Mouse (Mus musculus) MN1 (cell line): ENCODE data around the gene Psat1.
A peak's percentile ranks its signal among the peaks of the same experiment; 100 is the strongest.

Experiments
- DNase-seq: peaks from one replicate; pipeline ENCODE4 v3.0.0-alpha.2; 2016; ENCODE audit warnings: low spot score

Gene Psat1

DNA sequence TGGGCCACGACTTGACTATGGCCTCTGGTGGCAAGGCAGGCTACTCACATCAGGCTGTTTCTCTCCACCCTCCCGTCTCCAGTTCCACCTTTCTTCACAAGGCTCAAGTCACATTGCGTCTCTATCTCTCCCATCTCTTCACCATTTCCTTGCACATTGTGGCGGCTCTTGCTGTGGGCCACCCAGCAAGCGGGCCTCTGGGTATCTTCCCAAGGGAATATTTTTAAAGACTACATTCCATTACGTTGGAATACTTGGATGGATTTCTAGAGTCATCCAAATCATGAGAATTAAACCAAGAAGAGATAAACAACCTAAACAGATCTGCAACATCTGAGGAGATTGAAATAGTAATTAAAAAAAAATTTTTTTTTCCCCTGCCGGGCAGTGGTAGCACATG, at the start of gene Psat1:
Gene Psat1 (minus strand): TSS at position 101 of the 400 bp plus-strand sequence.
- no peak for DNase-seq

DNA sequence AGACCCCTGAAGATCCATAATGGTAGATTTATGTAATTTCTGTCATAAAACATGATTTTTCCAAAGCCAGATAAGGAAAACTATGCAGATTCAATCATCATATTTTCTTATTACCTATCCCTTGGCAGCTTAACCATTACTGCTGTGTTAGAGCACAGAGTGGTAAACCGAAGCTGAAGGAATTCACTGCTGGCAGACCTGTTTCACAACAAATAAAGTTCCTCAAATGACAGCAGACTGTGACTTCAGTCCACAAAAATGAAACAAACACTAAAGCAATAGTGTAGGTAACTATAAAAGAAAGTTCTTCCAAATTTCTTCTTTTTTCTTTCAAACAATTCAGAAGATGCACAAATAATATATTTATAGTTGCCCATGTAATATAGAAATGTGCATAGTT, 43.0 kb upstream of the Psat1 start:
- DNase-seq: no peak

DNA sequence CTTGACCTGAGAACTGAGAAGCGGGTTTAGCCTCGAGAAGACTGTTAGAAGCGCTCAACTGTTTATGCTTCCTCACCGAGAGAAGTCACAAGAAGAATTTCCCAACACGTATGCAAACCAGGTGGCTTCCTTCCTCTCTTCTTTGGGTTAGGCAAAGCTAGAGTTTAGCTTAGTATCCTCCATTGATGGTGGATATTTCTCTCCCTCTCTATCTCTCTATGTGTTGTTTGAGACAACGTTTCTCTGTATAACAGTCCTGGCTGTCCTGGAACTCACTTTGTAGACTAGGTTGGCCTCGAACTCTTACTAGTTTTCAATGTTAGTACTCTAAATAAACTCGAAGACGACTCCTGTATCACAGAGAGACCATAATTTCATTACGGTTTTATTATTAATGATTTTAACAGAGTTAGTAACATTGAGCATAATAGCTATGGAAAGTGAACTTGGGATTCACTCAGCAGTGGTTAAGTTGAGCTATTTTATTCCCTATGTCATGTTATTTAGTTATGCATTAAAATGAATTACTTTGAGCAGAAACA, 38.1 kb upstream of the Psat1 start:
- DNase-seq: no peak

DNA sequence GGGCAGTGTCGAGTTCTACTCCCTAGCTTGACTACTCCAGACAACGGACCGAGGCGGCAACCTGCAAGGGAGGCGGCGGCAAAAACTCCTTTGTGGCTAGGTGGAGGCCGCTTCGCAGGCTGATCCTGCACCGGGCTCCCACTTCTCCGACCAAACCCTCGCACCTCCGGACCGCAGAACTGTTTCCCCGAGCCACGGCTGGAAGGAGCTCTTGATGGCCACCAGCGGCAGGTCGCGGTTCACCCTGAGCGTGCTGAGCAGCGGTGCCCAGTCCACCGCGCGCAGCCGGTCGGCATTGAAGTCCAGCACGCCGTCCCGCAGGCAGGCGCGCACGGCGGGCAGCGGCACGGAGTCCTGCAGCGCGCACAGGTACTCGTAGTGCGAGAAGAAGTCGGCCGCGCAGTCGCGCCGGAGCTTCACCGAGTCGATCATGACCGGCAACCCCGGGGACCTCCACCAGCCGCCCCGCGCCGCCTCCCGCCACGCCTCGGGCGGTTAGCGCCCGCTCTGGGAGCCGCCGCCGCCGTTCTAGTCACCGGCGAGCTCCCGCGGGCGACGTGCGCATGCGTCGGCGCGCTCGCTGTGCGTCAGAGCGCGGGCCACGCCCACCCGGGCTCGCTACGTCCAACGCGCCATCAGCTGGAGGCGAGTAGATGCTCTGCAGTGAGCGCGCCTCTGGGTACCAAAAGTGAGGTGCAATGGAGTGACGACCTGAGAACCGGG, 37.5 kb upstream of the Psat1 start, which contains the start of gene Cep78:
Gene Cep78 (minus strand): TSS at position 541 of the 723 bp plus-strand sequence.
- DNase-seq: peak; percentile 92

DNA sequence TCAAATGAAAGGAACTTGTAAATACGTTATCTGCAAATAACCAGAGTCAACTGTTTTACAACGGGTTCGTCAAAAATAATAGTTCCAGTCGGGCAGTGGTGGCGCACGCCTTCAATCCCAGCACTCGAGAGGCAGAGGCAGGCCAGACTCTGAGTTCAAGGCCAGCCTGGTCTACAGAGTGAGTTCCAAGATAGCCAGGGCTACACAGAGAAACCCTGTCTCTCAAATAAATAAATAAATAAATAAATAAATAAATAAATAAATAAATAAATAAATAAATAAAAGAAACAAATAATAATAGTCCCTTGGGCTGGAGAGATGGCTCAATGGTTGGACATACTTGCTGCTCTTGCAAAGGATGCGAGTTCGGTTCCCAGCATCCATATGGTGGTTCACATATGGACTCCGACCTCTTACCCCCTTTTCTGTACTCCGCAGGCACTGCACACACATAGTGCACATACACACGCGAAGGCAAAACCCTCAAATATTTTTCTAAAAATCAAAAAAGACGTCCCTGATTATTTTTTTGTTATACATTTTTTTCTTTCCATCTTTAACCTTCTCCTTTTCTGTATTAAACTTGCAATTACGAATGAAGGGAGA, 36.7 kb upstream of the Psat1 start:
- DNase-seq: no peak

DNA sequence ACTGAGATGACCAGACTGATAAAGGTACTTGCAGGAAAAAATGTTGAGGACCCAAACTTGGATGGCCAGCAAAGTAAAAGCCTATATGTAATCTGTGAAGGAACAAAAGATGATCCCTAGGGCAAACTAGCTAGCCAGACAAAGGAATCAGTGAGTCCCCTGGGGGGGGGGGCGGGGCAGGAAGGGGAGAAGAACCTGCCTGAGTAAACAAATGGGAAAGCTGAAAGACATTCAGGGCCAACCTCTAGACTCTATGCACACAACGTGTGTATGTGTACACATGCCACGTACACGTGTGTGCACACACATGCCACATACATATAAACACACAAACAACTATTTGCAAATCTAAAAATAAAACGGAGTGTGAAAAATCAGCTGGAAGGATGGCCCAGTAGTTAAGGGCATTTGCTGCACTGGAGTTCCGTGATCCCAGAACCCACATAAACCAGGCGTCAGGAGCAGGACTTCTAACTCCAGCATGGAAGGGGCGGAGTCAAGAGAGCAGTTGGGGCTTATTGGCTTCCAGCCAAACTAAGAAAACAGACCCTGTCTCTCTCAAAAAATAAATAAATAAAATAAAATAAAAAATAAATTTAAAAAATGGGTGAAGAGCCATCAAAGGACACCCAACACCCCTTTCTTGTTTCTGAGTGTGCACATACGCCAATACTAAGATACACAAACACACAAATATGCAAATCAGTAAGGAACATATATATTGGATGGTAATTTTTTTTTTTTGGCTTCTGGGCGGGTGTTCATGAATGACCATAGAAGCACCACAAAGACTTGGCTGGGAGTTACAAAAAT, 36.0 kb upstream of the Psat1 start:
- DNase-seq: no peak

DNA sequence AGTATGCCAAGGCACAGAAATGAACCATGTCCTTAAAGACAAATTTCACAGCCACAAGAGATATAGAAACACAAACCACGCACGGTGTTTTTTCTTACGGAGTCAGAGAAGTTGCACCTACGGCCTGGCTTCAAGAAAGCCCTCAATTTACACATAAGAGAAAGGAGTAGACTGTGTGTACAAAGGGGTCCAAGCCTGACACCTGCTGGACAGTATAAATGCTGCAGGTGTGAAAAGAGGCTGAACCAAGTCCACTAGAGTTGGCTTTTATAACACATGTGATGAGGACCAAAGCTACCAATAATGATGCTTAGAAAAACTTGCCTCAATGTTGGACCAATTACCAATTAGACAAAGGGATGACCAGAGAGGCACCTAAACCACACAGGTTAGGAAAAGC, 34.7 kb upstream of the Psat1 start:
- DNase-seq: peak; percentile 66

DNA sequence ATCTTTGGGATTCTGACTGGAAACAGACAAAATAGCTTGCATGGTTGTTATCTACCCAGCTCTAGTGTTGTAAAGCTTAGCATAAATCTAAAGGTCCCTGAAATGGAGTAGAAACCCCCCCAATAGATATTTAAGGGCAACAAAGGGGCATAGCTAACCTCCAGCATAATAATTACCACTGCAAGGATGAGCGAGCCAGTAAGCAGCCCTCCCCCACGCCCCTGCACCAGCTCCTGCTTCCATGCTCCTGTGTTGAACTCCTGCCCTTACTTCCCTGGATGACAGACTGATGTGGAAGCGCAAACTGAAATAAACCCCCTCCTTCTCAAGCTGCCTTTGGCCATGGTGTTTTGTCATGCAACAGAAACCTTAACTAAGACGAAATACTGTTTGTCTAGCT, 26.2 kb upstream of the Psat1 start:
- DNase-seq: no peak

DNA sequence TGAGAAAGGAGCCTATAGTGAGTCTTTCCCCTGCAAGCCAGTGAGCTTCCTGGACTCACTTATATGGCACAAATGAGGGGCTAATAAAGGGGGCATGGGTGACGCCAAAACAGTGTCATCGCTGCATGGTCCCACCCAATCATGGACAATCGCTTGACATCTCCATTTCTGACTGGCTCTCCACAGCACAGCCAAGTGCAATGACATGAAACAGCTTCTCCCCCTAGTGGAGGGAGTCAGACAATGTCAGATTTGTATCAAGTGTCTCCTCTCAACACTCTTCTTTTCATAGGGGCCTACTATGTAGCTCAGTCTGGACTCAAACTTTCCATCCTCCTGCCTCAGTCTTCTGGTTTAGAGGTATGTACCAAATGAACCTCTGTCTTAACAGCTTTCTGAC, 17.9 kb upstream of the Psat1 start:
- DNase-seq: peak; percentile 61

DNA sequence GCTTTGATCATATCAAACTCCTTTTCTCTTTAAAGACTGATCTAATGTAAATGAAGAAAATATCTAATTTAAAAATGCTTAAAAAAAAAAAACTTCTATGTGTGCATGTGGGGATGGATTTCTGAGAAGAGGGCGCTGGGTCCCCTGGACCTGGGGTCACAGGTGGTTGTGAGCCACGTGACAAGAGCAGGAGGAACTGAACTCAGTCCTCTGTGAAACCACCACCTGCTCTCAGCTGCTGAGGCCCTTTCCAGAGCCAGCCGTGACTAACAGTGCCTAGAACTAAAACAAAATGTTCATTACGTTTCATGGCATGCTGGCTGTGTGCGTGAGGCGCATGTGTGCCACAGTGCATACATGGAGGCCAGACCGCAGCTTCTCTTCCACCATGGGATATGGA, 17.4 kb upstream of the Psat1 start:
- DNase-seq: no peak

DNA sequence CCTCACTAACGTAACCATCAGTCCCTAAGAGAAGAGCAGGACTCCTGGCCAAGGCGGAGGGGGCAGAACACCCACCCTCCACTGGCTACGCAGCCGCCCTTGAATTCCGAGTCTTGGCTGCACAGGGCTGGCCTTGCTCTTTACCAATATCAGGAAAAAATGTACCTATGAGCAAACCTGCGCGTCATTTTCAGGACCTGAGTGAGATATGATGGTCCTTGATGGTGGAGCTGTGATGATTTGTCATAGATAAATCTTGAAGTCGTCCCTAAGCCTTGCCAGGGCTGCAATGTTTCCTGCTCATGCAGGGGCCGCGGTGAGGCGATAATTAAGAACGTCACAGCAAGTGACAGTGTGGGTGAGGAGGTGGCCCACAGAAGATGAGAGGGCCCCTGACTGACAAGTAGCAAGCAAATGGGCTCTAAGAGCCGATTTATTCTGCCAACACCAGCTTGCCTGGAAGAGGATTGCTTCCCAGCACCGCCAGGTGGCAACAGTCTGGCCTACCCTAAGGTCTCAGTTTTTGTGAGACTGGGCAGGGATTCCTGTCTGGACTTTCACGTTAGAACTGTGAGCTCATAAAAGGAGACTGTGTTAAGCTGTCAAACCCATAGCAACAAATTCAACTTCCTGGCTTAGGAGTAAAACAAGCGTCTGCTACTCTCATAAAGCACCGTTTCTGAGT, 16.0 kb upstream of the Psat1 start:
- no peak for DNase-seq

DNA sequence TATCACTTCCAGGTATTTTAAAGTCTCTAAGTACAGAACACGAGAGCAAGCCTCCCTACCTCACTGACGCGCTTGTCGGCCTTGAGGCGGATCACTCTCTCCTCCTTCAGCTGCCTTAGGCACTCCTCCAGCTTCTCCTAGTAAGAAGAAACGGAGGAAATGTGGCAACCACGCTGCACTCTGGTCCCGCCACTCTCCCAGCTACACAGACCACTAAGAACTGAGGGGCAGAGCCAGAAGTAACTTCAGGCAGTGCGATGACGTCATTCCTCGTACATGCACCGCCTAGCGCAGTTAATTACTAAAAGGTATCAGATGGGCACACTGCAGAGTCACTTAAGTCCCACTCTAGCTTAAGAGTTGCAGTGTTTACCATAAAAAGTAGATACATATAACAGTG, 15.2 kb upstream of the Psat1 start:
- DNase-seq: no peak

DNA sequence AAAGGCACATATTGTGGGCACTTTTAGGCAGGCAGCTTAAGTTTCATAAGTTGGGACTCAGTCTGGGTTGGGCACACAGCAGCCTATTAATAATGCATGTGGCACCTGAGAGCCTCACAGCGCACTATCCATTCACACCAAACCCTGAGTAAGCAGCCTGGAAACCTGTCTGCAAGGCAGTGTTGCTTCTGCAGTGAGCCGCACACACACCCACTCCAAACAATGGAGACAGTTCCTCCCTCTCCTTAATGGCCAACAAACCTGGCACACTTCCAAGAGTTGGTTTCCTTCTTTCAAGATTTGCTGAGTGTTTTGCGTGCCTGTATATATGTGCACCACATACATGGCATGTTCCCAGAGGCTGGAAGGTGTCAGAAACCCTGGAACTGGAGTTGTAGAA, 3.1 kb upstream of the Psat1 start:
- DNase-seq: no peak

DNA sequence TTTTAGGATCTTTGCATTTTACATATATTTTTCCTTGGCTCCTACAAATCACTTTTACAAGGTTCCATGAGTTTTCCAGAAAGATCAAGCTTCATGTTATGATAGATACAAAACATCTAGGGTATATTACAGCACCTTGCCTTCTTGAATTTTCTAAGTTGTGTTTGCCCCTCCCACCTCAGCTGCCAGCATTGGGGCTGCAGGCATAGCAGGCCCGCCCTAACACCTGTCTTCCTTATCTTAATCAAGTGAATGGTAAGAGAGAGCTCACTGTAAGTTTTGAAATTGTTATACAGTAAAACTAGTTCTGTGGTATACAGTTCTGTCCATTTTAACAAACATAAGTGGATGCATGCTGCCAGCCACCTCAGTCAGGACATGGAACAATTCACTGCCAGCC, 1.7 kb upstream of the Psat1 start:
- no peak for DNase-seq

DNA sequence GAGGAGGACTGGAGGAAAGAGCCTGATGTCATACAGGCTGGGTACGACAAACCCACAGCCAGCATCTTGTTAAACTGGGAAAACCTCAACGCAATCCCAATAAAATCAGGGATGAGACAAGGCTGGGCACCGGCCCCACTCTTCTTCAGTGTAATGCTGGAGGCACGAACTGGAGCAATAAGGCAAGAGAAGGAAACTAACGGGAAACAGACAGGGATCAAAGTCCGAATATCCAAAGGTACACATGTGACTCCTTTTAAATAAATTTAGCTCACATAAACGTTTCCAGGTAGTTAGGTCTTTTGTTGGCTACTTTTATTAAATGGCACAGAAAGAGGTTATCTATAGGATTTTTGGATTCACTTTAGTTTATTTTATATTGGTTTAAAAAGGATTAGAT, 1.3 kb upstream of the Psat1 start:
- no peak for DNase-seq

DNA sequence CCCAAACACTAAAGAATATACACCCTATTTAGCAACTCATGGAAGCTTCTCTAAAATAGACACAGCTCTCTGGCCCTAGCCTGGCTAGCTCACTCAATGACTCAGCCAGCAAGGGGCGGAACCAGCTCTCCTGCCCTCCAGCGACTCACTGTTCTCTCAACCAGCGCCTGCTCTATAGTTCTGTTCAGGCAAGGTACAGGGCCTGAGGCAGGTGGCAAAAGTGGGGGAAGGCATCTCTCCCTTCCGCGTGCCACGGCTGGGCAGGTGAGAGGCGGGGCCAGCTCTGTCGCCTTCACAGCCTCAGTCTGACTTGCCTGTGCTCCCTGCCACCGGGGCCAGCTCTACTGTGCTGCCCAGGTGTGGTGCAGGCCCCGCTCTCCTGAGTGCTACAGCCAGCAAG, 474 bp downstream of the Psat1 start:
- DNase-seq: no peak

DNA sequence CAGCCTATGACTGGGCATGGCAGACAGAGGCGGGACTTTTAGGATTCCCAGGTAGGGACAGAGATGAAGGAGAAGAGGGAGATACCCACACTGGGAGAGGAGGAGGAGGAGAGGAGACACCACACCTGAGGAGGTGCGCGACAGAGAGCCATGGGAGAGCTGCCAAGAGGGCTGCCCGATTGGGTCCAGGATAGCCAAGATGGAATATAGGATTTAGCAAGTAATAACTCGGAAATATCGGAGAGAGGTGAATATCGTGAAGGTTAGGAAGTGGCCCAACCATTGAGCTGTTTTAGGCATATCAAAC, 4.1 kb downstream of the Psat1 start:
- DNase-seq: no peak

DNA sequence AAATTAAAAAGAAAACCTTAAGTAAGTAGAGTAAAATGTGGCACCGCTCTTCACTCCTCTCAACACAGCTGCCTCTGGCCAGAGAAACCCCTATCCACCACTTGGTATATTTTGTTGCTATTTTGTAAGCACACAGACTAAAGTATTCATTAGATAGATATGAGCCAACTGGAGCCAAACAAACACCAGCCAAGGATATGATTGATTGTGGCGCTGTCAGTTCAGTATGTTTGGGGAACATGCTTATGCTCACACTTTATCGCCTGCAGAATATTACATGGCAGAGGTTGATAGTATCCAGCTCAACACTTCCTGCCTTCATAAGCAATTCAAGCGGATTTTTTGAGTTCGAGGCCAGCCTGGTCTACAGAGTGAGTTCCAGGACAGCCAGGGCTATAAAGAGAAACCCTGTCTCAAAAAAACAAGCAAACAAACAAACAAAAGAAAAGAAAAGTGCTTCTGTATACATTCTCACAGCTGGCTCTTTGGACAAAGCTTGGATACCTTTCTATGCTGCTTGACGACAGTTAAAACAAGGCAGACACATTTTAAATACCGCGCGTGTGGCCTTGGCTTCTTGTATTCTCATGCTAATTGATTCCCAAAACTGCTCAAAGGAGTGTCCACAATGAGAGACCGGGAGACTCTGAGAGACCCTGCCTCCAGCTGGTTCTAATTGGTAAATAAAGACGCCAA, 4.6 kb downstream of the Psat1 start:
- DNase-seq: no peak

DNA sequence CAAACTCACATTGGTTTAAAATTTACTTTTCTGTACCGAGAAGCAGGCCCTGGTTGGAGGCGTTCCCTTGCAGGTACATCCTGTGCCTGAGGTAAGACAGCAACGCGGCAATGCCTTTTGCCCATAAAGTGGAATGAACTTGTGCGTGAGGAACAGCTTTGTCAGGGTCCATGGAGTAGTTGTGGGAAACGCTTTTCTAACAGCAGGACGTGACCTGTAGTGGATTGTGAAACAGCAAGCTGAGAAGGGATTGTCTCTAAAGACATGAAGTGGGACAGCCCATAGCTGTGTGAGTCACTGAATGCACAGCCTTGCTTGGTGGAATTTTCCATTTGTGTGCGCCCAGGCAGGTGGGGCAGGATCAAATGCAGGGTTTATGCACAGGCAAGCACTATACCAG, 5.7 kb downstream of the Psat1 start:
- no peak for DNase-seq

DNA sequence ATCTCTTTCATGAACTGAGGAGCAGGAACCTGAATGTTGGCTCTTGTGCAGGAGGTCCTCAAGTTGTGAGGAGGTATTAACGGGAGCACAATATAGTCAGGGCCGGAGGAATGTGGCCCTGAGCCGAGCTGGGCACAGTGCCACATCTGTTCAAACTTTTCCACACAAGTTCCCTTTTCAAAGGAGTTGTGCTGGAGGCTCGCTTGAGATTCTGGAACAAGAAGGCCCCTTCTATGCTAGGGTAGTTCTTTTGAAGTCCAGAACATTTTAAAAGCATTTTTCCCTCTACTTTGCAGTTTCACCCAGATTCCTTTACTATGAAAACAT, 21.5 kb downstream of the Psat1 start:
- no peak for DNase-seq

DNA sequence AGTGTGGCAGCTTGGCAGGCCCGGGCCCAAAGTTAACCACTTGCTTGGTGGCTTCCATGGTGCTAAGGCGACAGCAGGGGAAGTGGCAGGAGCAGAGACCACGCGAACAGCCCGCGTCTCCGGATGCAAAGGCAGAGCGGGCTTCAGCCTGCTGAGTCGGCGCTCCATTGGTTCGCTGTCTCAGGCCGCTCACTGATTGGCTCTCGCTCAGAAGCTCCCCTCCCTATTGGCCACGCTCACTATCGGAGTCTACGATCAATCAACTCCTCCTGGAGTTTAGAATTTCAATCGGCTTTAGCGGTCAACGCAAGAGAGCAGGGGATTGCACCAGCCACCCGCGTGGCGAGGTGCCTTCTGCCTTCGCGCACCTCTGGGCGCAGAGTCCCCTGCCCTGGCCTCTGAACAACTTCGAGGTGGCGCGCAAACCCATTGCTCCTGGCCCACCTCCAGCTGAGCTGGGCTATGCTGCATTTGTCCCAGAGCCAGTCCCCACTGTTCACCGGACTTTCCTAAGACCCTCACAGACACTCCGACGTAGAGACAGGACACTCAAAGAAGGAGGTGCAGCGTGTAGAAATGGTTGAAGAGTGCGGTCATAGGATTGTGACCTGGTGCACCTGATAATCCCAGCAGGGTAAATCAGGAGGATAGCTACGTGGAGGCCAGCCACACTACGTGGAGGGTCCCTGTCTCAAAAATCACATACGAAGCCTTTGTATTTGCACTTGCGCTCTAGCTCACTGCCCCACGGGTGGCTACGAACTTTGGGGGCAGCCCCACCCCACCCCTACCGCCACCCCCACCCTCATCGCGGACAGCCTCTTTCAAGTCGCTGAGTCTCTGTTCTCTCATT, 22.0 kb downstream of the Psat1 start:
- peak; percentile 93 for DNase-seq
